Mouse (Mus musculus): ENCODE data around the gene Mgme1.
A peak's percentile ranks its signal among the peaks of the same experiment; 100 is the strongest.

The Mgme1 gene

GRCm38 (mm10) chr2:144270507-144271420 lies at the start of gene Mgme1, which contains the start of gene Snx5:
Gene Mgme1 (plus strand): TSS chr2:144270663.
Gene Snx5 (minus strand): TSS chr2:144270906.
- DNase-seq: peak; percentile 92 to 93

DNA sequence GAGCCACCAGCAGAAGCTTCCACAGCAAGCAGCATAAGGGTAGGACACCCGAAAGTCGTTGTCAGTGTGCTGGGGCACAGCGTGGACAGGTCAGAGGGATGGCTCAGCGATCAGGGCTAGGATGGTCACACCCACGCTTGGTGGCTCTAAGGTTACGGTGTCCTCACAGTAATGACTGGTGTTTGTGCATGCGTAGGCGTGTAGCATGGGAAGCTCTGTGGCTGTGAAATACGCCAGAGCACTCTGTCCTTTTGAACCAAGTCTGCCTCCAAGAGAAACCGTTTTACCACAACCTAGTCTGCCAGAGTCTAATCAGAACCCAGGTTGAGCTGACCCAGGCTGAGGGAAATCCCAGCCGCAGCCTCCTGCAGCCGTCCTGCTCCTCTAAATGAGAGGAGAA lies 46.1 kb upstream of the Mgme1 start:
- DNase-seq: no peak

GRCm38 (mm10) chr2:144226906-144227586 lies 43.4 kb upstream of the Mgme1 start:
- DNase-seq: no peak

DNA sequence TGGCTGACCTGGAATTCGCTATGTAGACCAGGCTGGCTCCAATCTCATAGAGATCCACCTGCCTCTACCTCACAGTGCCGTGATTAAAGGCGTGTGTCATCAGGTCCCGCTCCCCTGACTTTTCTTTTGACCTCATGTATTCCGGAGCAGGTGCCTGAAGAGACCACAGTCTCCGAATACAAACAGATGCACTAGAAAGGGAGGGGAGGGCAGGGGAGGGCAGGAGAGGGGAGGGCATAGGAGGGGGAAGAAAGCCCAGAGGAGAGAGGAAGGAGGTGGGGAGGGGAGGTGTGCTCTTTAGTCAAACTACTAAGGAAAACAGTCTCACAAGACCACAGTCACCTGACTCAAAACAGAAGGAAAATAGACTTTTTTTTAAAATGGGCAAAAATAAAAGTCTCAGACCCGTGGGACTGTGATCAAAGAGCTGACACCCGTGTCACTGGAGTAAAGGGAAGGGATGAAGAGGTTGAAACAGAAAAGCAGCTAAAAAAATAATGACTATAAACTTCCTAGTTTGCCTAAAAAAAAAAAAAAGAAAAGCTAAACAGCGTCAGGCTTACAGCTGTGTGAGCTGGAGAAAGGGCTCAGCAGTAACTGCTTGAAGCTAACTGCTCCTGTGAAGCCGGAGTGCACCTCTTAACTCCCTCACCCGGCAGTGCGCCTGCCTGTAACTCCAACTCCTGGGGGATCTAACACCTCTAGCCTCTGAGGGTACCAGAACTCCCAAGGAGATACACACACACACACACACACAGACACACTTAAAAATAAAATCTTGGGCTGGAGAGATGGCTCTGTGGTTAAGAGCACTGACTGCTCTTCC lies 41.7 kb upstream of the Mgme1 start:
- DNase-seq: no peak

DNA sequence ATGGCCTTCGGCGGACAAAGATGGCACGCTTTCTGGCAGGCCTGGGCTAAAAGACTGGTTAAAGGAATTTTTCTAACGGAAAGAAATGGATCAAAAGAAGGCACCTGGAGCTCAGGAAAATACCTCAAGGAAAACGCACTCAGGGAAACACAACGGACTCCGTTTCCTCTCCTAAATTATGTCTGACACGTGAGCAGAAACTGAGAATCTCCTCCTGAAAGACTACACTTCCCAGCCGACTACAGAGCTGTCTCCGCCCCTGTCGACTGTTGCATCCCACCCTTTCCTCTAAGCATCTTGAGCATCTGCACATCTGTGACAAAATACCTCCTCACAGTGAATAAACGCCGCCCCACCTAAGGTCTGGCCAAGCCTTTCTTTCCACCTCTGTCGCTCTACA lies 40.8 kb upstream of the Mgme1 start:
- no peak for DNase-seq

DNA sequence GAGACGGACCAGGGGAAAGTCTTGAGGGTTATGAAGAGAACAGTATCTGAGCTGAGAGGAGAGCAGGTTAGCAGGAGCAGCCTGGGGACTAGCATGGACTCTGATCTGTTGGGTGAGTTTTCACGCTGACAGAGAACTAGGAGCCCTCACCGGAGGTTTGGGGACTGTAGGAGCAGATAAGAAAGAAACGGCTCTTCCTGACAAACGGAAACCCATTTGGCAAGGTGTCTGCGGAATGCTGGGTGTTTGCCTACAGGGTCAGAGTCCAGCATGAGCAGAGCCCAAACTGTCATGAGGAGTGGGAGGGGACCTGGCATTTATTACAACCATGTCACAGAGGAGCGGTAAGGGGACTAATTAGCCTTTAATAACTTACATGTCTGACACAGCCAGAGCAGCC lies 40.0 kb upstream of the Mgme1 start:
- DNase-seq: peak; percentile 48 to 59

- DNase-seq: no peak
Measured at GRCm38 (mm10) chr2:144231115-144231514, 39.3 kb upstream of the Mgme1 start.

GRCm38 (mm10) chr2:144233534-144233933 lies 36.9 kb upstream of the Mgme1 start:
- DNase-seq: no peak

GRCm38 (mm10) chr2:144235776-144236175 lies 34.7 kb upstream of the Mgme1 start:
- no peak for DNase-seq

DNA sequence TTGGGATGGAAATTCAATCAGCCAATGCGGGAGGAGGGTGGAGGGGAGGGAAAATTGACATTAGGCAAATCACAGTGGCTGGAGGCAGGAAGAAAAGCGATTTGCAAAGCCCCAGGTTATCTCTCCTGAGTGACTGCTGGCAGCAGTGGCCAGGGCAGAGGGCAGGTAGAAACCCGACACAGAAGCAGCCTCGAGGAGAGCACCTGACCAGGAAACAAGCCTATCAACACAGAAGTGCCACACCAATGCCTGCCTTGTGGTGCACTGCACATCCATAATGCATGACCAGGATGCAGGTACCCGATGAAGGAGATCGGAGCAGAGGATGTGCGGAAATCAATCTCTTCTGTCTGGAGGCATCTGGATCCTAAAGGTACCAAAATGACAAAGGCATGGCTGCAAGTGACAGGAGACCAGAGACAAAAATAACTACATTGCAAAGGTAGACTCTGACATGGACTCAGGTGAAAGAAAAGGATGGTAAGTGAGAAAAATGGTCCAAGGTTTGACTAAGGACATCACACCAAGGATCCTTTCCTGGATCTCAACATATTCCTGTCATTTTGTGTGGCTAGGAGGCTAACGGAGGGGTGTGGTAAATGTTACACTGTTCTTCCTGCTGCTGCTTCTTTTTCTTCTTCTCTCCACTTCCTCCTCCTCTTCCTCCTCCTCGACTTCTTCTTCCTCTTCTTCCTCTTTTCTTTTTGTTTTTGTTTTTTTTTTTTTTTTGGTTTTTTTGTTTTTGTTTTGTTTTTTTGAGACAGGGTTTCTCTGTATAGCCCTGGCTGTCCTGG lies 33.5 kb upstream of the Mgme1 start:
- no peak for DNase-seq

DNA sequence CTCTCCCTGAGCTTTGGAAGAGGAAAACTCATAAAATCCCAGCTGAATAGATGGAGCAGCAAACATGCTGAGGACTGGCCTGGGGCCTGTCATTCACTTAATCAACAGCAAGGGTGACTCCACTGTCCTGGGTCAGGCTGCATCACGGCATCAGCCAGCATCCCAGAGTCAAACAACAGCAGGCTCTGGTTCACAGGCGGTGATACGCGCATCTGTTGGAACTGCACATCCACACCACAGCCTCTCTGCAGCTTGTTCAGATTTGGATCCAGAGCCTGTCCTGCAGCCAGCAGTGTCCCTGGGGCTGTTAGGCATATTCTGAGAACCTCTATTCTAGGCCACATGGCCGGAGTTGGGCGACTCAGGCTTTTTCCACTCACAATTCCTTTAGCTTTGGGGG lies 32.1 kb upstream of the Mgme1 start:
- no peak for DNase-seq

DNA sequence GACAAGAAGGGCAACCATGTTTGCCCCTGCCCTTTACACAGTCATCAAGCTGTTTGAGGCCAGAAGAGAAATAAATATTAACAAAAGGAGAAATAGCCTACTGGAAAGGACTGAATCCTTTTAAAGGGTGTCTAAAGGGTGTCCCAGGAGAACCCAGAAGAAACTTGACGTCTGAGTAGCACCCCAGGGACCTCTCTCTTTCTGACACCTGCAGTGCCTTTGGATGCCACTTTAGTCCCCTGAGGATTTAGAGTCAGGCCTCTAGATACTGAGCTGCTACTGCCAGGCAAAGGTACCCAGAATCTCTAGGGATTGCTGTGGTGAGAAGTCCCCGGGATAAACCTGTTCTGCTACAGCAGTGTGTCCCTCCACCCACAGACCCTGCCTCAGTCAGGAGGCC lies 31.1 kb upstream of the Mgme1 start:
- no peak for DNase-seq

DNA sequence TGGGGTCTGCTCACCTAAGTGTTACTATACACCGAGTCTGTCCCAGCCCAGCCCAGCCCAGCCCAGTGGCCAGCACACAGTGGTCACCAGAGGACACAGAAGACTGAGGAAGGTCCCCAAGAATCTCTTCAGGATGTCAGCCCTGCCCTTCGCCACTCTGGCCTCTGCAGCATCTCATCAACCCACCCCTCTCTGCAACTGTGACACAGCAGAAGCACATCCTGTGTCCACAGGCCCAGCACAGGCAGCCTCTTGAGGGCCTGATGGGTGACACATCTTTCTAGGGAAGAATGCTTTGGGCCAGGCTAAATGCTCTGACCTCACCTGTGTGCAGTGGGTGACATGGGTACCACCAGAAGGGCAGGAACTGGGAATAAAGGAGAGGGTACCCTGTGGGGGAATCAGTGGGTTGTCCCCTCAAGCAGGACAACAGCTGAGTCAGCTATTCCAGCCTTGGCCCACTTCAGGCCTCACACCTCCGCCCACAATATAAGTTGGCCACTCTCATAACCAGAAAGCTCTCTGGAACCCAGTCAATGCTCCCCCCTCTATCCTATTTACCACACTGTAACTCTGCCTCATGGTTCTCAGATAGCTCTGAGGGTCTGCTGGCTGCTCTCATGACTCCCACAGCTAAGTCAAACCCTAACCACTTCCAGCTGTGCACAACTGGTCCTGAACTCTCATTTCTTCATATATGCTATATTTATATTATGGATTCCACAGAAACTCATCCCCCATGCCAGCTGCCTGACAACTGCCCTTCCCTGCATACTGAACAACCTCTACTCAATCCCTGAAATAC lies 30.2 kb upstream of the Mgme1 start:
- DNase-seq: no peak

DNA sequence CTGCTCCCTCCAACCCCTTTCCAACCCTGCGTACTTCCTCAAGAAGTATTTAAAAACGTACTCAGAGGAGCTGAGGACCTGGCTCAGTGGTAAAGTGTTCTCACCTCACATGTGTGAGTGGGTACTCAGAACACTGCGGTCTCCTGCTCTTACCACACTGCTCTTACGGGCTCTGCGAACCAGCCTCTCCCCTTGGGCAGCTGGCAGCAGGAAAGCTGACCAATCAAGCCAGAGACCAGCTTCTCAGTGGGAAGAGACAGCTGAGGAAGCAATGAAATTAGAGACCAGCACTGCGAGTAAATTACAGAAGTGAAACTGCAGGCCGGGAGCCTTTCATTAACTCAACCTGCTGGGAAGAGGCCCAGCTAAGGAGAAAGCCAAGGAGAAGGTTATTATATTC lies 25.0 kb upstream of the Mgme1 start:
- no peak for DNase-seq

DNA sequence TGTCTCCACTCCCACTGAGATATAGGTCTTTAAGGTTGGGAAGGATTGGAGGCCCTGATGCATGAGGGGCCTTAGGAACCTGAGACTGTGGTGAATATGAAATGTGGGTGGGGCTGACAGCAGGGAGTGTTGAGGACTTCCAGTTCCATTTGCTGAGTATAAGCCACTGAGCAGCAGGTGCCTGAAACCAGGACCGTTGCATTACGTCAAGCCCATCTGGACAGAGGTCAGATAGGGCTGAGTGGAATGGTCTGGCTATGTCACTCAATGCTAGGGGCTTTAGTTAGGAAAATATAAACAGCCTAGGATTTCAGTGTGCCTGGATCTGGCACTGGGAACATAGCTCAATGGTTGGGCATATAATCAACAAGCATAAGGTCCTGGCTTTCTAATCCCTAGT lies 24.2 kb upstream of the Mgme1 start:
- DNase-seq: no peak

DNA sequence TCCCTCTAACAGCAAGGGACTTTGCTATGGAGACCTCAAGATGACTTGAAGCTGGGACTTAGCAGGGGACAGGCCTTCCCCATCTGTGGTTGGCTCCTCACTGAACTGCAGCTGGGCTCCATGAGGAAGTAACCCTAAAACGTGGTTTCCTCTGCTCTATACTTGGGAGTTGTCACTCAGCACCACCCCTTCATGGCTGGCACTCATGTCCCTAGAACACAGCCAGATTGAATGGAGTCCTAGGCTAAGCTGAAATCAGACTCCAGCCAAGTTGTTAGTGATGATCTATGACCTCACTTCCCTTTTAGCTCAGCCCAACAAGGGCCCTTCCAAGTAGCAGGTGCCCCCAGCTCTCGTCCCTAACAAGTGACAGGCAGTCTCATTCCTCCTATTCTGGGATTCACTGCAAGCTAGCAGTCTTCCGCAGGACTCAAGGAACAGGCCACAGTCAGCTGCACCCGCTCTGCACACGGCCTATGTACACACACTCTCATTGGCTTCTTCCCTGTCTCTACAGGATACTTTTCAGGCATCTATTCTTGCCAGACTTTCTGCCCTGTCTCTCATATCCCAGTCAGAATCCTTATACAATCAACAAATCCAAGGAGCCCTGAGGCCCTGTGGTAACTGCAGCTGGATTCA lies 23.0 kb upstream of the Mgme1 start:
- DNase-seq: no peak

DNA sequence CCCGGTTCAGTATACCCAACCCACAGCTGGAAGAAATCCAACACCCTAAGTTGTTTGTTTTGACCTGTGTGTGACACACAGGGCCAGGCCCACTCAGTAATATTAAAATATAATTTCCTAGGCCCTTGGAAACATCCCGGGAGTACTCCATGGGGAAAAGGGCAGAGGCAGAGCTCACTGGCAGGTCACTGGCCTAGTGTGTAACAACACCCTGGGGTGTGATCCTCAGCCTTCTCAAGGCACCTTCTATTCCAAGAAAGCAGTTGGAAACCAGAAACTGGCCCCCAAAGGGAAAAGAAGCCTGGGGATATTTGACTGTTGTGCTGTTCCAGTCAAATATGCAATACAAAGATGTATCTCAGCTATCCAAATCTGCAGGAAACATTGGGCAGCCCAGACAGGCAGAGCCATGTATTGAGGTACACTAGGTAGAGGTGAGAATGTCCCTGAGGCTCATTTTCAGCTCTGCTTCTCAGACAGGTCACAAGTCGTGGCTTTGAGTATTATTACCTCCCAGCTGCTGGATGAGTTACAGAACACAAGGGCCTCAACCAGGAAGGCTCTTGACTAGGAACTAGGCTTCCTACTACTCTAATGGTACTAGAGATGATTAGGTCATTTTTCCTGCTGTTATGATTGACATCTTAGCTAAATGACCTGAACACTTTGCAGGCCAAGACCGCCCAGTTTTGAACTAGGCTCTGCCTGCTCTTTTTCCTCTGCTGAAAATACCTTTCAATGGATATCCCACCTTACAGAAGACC lies 21.7 kb upstream of the Mgme1 start:
- DNase-seq: no peak

- DNase-seq: no peak
Measured at GRCm38 (mm10) chr2:144250111-144250510, 20.4 kb upstream of the Mgme1 start.

DNA sequence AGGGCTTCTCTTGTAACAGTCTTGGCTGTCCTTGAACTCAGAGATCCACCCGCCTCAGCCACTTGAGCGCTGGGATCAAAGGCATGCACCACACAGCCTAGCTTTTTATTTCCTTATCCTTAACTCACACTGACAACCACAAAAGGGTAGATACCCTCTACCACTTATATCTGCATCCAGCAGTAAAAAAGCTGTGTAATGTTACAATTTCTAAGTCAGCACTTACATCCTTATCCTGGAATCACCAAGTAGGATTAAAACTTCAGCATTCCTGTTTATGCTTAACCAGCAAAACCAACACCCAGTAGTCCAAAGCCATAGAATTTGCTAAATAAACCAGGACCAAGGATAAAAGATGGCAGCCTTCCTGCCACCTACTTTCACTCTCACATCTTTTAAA lies 7.6 kb upstream of the Mgme1 start:
- no peak for DNase-seq

DNA sequence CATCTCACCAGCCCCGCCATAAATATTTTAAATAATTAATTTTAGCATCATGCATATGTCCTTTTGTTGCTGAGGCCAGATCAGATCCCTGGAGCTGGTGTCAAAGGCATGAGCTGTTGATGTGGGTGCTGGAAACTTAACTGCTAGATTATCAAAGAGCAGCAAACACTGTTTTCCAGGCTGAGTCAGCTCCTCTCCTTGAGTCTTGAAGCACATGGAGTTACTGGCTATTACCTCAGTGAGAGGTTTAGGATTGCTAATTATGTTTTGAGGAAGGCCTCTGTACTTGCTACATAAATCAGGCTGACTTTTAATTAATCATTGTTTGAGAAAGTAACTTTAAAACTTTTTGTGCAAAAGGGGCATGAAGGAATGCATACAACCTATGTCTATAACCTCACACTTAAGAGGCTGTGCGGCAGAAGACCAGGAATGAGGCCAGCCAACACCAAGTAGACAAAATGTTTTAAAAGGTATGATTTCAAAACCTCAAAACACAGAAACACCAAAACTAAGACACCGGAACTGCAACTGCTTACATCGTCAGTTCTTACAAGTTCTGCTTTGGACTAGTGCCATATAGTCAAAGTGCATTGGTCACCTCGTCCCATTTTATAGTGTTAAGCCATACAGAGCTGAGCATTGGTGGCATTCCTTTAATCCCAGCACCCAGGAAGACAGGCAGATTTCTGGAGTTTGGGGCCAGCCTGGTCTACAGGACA lies 5.9 kb upstream of the Mgme1 start:
- peak; percentile 51 to 65 for DNase-seq

Measured in kidney, adult 8-10 months (tissue).